Mouse (Mus musculus) forebrain, embryonic 16.5 days (tissue): Measurements from ENCODE around the gene Prkar2b. TPM values are rescaled to one million over a fixed set of nuclear protein-coding genes. Genes with fewer than 3 reads are reported as not detected.

ENCODE experiments used
- ATAC-seq: fragments of 200-750 bp; cut with Nextera tagmentation; 2 replicates; pipeline ENCODE4 v1.8.0; 2017; ENCODE audit warnings: mild to moderate bottlenecking, moderate library complexity
- H3K27ac ChIP-seq: fragments of 300-500 bp; sonication (generic); 2 replicates; pipeline ENCODE4 v1.5.1; 2014; ENCODE audit warnings: low read length, control low read depth
- H3K27me3 ChIP-seq: fragments of 300-500 bp; sonication (generic); replicated peaks from 2 replicates; pipeline ENCODE4 v1.6.1; 2014; ENCODE audit warnings: low read length; ENCODE audit not compliant: control insufficient read depth, insufficient read depth
- H3K36me3 ChIP-seq: fragments of 300-500 bp; sonication (generic); 2 replicates; pipeline ENCODE4 v1.6.1; 2014; ENCODE audit not compliant: control insufficient read depth, insufficient read depth
- H3K4me1 ChIP-seq: fragments of 300-500 bp; sonication (generic); replicated peaks from 2 replicates; pipeline ENCODE4 v1.6.1; 2014; ENCODE audit warnings: low read length; ENCODE audit not compliant: control insufficient read depth, insufficient read depth
- H3K4me2 ChIP-seq: fragments of 300-500 bp; sonication (generic); 2 replicates; pipeline ENCODE4 v1.6.1; 2014; ENCODE audit warnings: mild to moderate bottlenecking, low read length, control low read depth
- H3K4me3 ChIP-seq: fragments of 300-500 bp; sonication (generic); replicated peaks from 2 replicates; pipeline ENCODE4 v1.5.1; 2014; ENCODE audit warnings: mild to moderate bottlenecking, low read length, control low read depth
- H3K9ac ChIP-seq: fragments of 300-500 bp; sonication (generic); replicated peaks from 2 replicates; pipeline ENCODE4 v1.6.1; 2014; ENCODE audit warnings: low read depth, low read length, control low read depth
- H3K9me3 ChIP-seq: fragments of 300-500 bp; sonication (generic); 2 replicates; pipeline ENCODE4 v1.6.1; 2016; ENCODE audit warnings: low read length; ENCODE audit not compliant: control insufficient read depth
- WGBS: fragments of 180-500 bp; shearing (Covaris S2); extraction: QIAGEN DNeasy Blood & Tissue Kit; methylation state at CpG from one replicate; pipeline ENCODE4 v1.1.7; 2014; 5-methylcytosine and 5-hydroxymethylcytosine counted together
- polyA plus RNA-seq: library from polyadenylated mRNA; unstranded; fragments of >200 nt; fragmentation: Nextera tagmentation; extraction: Ambion mirVana; gene quantifications from 2 replicates; pipeline ENCODE4 v1.2.1, GENCODE M21; 2015

Gene Prkar2b
- polyA plus RNA-seq, 1 experiment from 2014 or later: 140 TPM

- Histone ChIP-seq H3K4me3 (no peak overlapping the region), H3K9ac (no peak overlapping the region), H3K27ac (no peak overlapping the region), H3K4me1 (peaks cover 5% of the 10 kb centered on the region; the same call in 1 of the 2 replicates), H3K9me3 (no peaks in the 10 kb centered on the region), H3K27me3 (no peaks in the 10 kb centered on the region), H3K4me2 (no peak overlapping the region), H3K36me3 (no peaks in the 10 kb centered on the region)
- no peak; the same call in 1 of the 2 replicates for ATAC-seq
- 78% methylated on average over 10 of the region's 10 CpGs for WGBS
Observed at GRCm38 (mm10) chr12:32075831-32076715, 15.0 kb upstream of the Prkar2b start.

GRCm38 (mm10) chr12:32074271-32074670 lies 13.2 kb upstream of the Prkar2b start:
- Histone ChIP-seq H3K27me3 (no peaks in the 10 kb centered on the region), H3K27ac (no peak overlapping the region), H3K4me1 (peaks cover 5% of the 10 kb centered on the region; the same call in 1 of the 2 replicates), H3K4me3 (no peak overlapping the region), H3K9me3 (no peaks in the 10 kb centered on the region), H3K36me3 (no peaks in the 10 kb centered on the region), H3K9ac (no peak overlapping the region), H3K4me2 (no peak overlapping the region)
- ATAC-seq: peak; percentile 71
- WGBS: 17% methylated on average over 6 of the region's 6 CpGs

GRCm38 (mm10) chr12:32066004-32066403 lies 4.9 kb upstream of the Prkar2b start:
- Histone ChIP-seq H3K36me3 (no peaks in the 10 kb centered on the region), H3K4me1 (peaks cover 4% of the 10 kb centered on the region), H3K4me3 (no peak overlapping the region)

GRCm38 (mm10) chr12:32060247-32061089 lies 628 bp downstream of the Prkar2b start:
- H3K4me3 ChIP-seq: peak overlapping the region; percentile 94
- peak overlapping the region; percentile 74 for H3K4me2 ChIP-seq
- H3K27ac ChIP-seq: peak overlapping the region; percentile 99
- H3K36me3 ChIP-seq: 0 out of 2 replicates have a peak, but pooled peaks cover 3% of the 10 kb centered on the region
- no peaks in the 10 kb centered on the region for H3K9me3 ChIP-seq
- H3K27me3 ChIP-seq: no peaks in the 10 kb centered on the region
- H3K9ac ChIP-seq: peak overlapping the region; percentile 98
- under 1% methylated on average over 51 of the region's 66 CpGs for WGBS
- peaks cover 26% of the 10 kb centered on the region for H3K4me1 ChIP-seq
- ATAC-seq: peak; percentile 73

More at GRCm38 (mm10) chr12:32066004-32066403, 4.9 kb upstream of the Prkar2b start:
- Histone ChIP-seq H3K9ac (no peak overlapping the region), H3K27me3 (no peaks in the 10 kb centered on the region), H3K27ac (no peak overlapping the region), H3K9me3 (no peaks in the 10 kb centered on the region), H3K4me2 (no peak overlapping the region)
- no peak for ATAC-seq
- WGBS: 10% methylated on average over 5 of the region's 5 CpGs

GRCm38 (mm10) chr12:32059707-32060106 lies 1.4 kb downstream of the Prkar2b start:
- Histone ChIP-seq H3K27ac (peak overlapping the region; percentile 64), H3K9ac (peak overlapping the region; percentile 98), H3K4me3 (peak overlapping the region; percentile 94), H3K4me1 (peaks cover 29% of the 10 kb centered on the region), H3K27me3 (no peaks in the 10 kb centered on the region), H3K9me3 (no peaks in the 10 kb centered on the region), H3K36me3 (0 out of 2 replicates have a peak, but pooled peaks cover 3% of the 10 kb centered on the region), H3K4me2 (peak overlapping the region; percentile 74)
- ATAC-seq: 0 out of 2 replicates have a peak, but pooled peaks have one; percentile 12
- under 1% methylated on average over 6 of the region's 6 CpGs for WGBS

- 27% methylated on average over 2 of the region's 2 CpGs for WGBS
- no peak for ATAC-seq
Observed at GRCm38 (mm10) chr12:32059135-32059534, 2.0 kb downstream of the Prkar2b start.

GRCm38 (mm10) chr12:32057461-32058199 lies 3.5 kb downstream of the Prkar2b start:
- no peaks in the 10 kb centered on the region for H3K27me3 ChIP-seq
- peaks cover 39% of the 10 kb centered on the region for H3K4me1 ChIP-seq
- no peak overlapping the region for H3K27ac ChIP-seq
- H3K4me2 ChIP-seq: peak overlapping the region; percentile 74
- 0 out of 2 replicates have a peak, but pooled peaks cover 3% of the 10 kb centered on the region for H3K36me3 ChIP-seq
- no peak overlapping the region for H3K9ac ChIP-seq
- WGBS: 63% methylated on average over 12 of the region's 12 CpGs
- H3K9me3 ChIP-seq: no peaks in the 10 kb centered on the region
- no peak for ATAC-seq
- peak overlapping the region; percentile 26 for H3K4me3 ChIP-seq

More at GRCm38 (mm10) chr12:32059135-32059534, 2.0 kb downstream of the Prkar2b start:
- peak overlapping the region; percentile 98 for H3K9ac ChIP-seq
- H3K27ac ChIP-seq: peak overlapping the region; percentile 65; the same call in 1 of the 2 replicates
- H3K4me3 ChIP-seq: peak overlapping the region; percentile 94
- H3K9me3 ChIP-seq: no peaks in the 10 kb centered on the region
- 0 out of 2 replicates have a peak, but pooled peaks cover 3% of the 10 kb centered on the region for H3K36me3 ChIP-seq
- H3K4me2 ChIP-seq: peak overlapping the region; percentile 74
- H3K4me1 ChIP-seq: peaks cover 31% of the 10 kb centered on the region
- H3K27me3 ChIP-seq: no peaks in the 10 kb centered on the region

- peaks cover 35% of the 10 kb centered on the region for H3K4me1 ChIP-seq
- no peak overlapping the region for H3K4me2 ChIP-seq
- H3K27ac ChIP-seq: no peak overlapping the region
- no peaks in the 10 kb centered on the region for H3K9me3 ChIP-seq
- no peak overlapping the region for H3K9ac ChIP-seq
- H3K4me3 ChIP-seq: no peak overlapping the region
- 95% methylated on average over 3 of the region's 3 CpGs for WGBS
- ATAC-seq: no peak
- no peaks in the 10 kb centered on the region for H3K27me3 ChIP-seq
- H3K36me3 ChIP-seq: 0 out of 2 replicates have a peak, but pooled peaks cover 3% of the 10 kb centered on the region
Observed at GRCm38 (mm10) chr12:32055797-32056196, 5.3 kb downstream of the Prkar2b start.
